Mouse (Mus musculus) CH12.LX (cell line): ENCODE data around the gene Gm38393. TPM values are rescaled to one million over a fixed set of nuclear protein-coding genes. Genes with fewer than 3 reads are reported as not detected.

ENCODE experiments used
- DNase-seq: peaks from one replicate; pipeline ENCODE4 v3.0.0-alpha.2; 2013; ENCODE audit errors: extremely low read depth
- H3K27ac ChIP-seq: 2 replicates; pipeline ENCODE4 v1.5.1; 2012; ENCODE audit warnings: low read depth, mild to moderate bottlenecking, control low read depth, moderate library complexity; ENCODE audit not compliant: insufficient read depth
- H3K27me3 ChIP-seq: replicated peaks from 2 replicates; pipeline ENCODE3; 2012; ENCODE audit warnings: inconsistent platforms
- H3K36me3 ChIP-seq, 2 experiments: replicated peaks in 1 of 2; 2 replicates each; pipeline versions ENCODE3 to v1.6.1; 2012; ENCODE audit warnings: inconsistent platforms in 1 of 2, low read length in 1 of 2, mild to moderate bottlenecking in 1 of 2, mixed read lengths in 1 of 2, moderate library complexity in 1 of 2; ENCODE audit not compliant: control insufficient read depth in 1 of 2, insufficient read depth in 1 of 2
- H3K4me1 ChIP-seq, 2 experiments: 2 replicates each; pipeline ENCODE4 v1.6.1; 2012; ENCODE audit warnings: inconsistent platforms in 1 of 2, moderate library complexity in 1 of 2; ENCODE audit not compliant: insufficient read depth in 2 of 2, control insufficient read depth in 1 of 2
- H3K4me2 ChIP-seq: 2 replicates; pipeline ENCODE4 v1.6.1; 2012; ENCODE audit warnings: low read depth, mild to moderate bottlenecking, control low read depth; ENCODE audit not compliant: poor library complexity, insufficient read depth, severe bottlenecking
- H3K4me3 ChIP-seq, 3 experiments: fragments of 150-350 bp in 1 of 3; sonication (generic) in 1 of 3; replicated peaks in 1 of 3; 2 replicates each; pipeline versions ENCODE3 to v1.5.1; 2011 to 2012; ENCODE audit warnings: low read depth in 2 of 3, low read length in 2 of 3, mild to moderate bottlenecking in 2 of 3, moderate library complexity in 2 of 3, control low read depth in 1 of 3, improper control_type of control experiment in 1 of 3, inconsistent platforms in 1 of 3, mixed read lengths in 1 of 3; ENCODE audit not compliant: poor library complexity in 1 of 3
- H3K79me2 ChIP-seq: replicated peaks from 2 replicates; pipeline ENCODE4 v1.6.1; 2012; ENCODE audit warnings: mild to moderate bottlenecking, moderate library complexity; ENCODE audit not compliant: control insufficient read depth, poor library complexity, insufficient read depth, severe bottlenecking; ENCODE audit errors: extremely low read depth
- H3K9ac ChIP-seq: 2 replicates; pipeline ENCODE4 v1.6.1; 2012; ENCODE audit warnings: low read depth, mild to moderate bottlenecking, control low read depth, moderate library complexity; ENCODE audit not compliant: insufficient read depth
- H3K9me3 ChIP-seq: replicated peaks from 2 replicates; pipeline ENCODE3; 2012; ENCODE audit warnings: low read length, inconsistent platforms, mixed read lengths
- CHD1 ChIP-seq: IDR thresholded peaks from 2 replicates; pipeline ENCODE4 v1.6.1; 2012; ENCODE audit warnings: low read depth, low read length, improper control_type of control experiment, inconsistent platforms
- CHD2 ChIP-seq: IDR thresholded peaks from 2 replicates; pipeline ENCODE4 v1.6.1; 2011; ENCODE audit warnings: low read length, improper control_type of control experiment
- E2F4 ChIP-seq: IDR thresholded peaks from 2 replicates; pipeline ENCODE4 v1.6.1; 2011; ENCODE audit warnings: low read depth, low read length, improper control_type of control experiment; ENCODE audit not compliant: insufficient replicate concordance
- EP300 ChIP-seq: IDR thresholded peaks from 2 replicates; pipeline ENCODE4 v1.6.1; 2011; ENCODE audit warnings: low read length, improper control_type of control experiment
- KAT2A ChIP-seq: IDR thresholded peaks from 2 replicates; pipeline ENCODE4 v1.6.1; 2012; ENCODE audit warnings: low read length, improper control_type of control experiment, inconsistent platforms; ENCODE audit not compliant: insufficient replicate concordance
- MAFK ChIP-seq: IDR thresholded peaks from 2 replicates; pipeline ENCODE4 v1.6.1; 2011; ENCODE audit warnings: low read length, improper control_type of control experiment; ENCODE audit not compliant: insufficient replicate concordance
- MAZ ChIP-seq: IDR thresholded peaks from 2 replicates; pipeline ENCODE4 v1.6.1; 2012; ENCODE audit warnings: low read depth, mild to moderate bottlenecking, inconsistent platforms, low read length, improper control_type of control experiment, moderate library complexity
- MXI1 ChIP-seq: IDR thresholded peaks from 2 replicates; pipeline ENCODE4 v1.6.1; 2011; ENCODE audit warnings: mild to moderate bottlenecking, low read depth, low read length, improper control_type of control experiment
- MYC ChIP-seq: IDR thresholded peaks from 2 replicates; pipeline ENCODE4 v1.6.1; 2011; ENCODE audit warnings: low read depth, mild to moderate bottlenecking, improper control_type of control experiment, low read length
- NELFE ChIP-seq: IDR thresholded peaks from 2 replicates; pipeline ENCODE4 v1.6.1; 2011; ENCODE audit warnings: low read depth, low read length, improper control_type of control experiment
- RCOR1 ChIP-seq: conservative IDR thresholded peaks from 2 replicates; pipeline ENCODE4 v1.6.1; 2012; ENCODE audit warnings: low read depth, mild to moderate bottlenecking, inconsistent platforms, low read length, improper control_type of control experiment
- SMC3 ChIP-seq: IDR thresholded peaks from 2 replicates; pipeline ENCODE4 v1.6.1; 2011; ENCODE audit warnings: low read depth, low read length, improper control_type of control experiment
- USF2 ChIP-seq: conservative IDR thresholded peaks from 2 replicates; pipeline ENCODE4 v1.6.1; 2011; ENCODE audit warnings: low read depth, low read length, improper control_type of control experiment
- ZC3H11A ChIP-seq: IDR thresholded peaks from 2 replicates; pipeline ENCODE4 v1.6.1; 2012; ENCODE audit warnings: low read depth, mild to moderate bottlenecking, inconsistent platforms, low read length, improper control_type of control experiment
- ZKSCAN1 ChIP-seq: IDR thresholded peaks from 2 replicates; pipeline ENCODE4 v1.6.1; 2012; ENCODE audit warnings: low read depth, inconsistent platforms, low read length, improper control_type of control experiment, borderline replicate concordance
- ZMIZ1 ChIP-seq: IDR thresholded peaks from 2 replicates; pipeline ENCODE4 v1.6.1; 2012; ENCODE audit warnings: low read depth, mild to moderate bottlenecking, inconsistent platforms, low read length, improper control_type of control experiment
- dilution Hi-C: fragments of 300-500 bp; cut with MboI; formaldehyde crosslinking; loops from 2 replicates; pipeline ENCODE4 v1.14.3; 2020; ENCODE audit warnings: low sequenced_read_pairs; ENCODE audit not compliant: extremely low pct_unique_long_range_greater_than_20kb, extremely low pct_ligation_motif_present
- in situ Hi-C: fragments of 300-500 bp; cut with MboI; formaldehyde crosslinking; loops from 3 replicates; pipeline ENCODE4 v1.14.3; 2019; ENCODE audit warnings: low sequenced_read_pairs, low pct_ligation_motif_present, low pct_unique_long_range_greater_than_20kb, mixed read lengths
- polyA plus RNA-seq: library from polyadenylated mRNA; unstranded; fragments of >175 nt; gene quantifications from 2 replicates; pipeline ENCODE4 v1.2.1, GENCODE M21; 2012; ENCODE audit warnings: low read depth; ENCODE audit not compliant: insufficient read length
- total RNA-seq, 2 experiments: library from RNA; depleted of rRNA; stranded (reverse); fragments of 300-350 nt in 1 of 2; fragments of >200 nt in 1 of 2; gene quantifications; 2 replicates each; pipeline ENCODE4 v1.2.3; 2012 to 2014

Gm38393 gene
- total and polyA plus RNA-seq, 3 experiments, result 0.04 to 0.09 (median 0.06) TPM

GRCm38 (mm10) chr7:60003921-60004605 is 801 bp downstream of the Gm38393 start:
- H3K27me3 ChIP-seq, result no peaks in the 10 kb centered on the region
- no peak for TF ChIP-seq CHD1
- TF ChIP-seq MAFK, result no peak
- no peak for TF ChIP-seq SMC3
- TF ChIP-seq EP300, result no peak
- no peak for TF ChIP-seq RCOR1
- TF ChIP-seq, all 38 proteins: peak for 0
- Histone ChIP-seq H3K27ac (no peak overlapping the region), H3K4me3 (no peak overlapping the region), H3K9me3 (peaks cover 18% of the 10 kb centered on the region), H3K4me1 (no peaks in the 10 kb centered on the region), H3K79me2 (no peaks in the 10 kb centered on the region), H3K9ac (no peak overlapping the region), H3K4me2 (no peak overlapping the region), H3K36me3 (no peaks in the 10 kb centered on the region)
- in situ Hi-C loops (no loop called here), dilution Hi-C loops (no loop called here)
- no peak for DNase-seq

DNA sequence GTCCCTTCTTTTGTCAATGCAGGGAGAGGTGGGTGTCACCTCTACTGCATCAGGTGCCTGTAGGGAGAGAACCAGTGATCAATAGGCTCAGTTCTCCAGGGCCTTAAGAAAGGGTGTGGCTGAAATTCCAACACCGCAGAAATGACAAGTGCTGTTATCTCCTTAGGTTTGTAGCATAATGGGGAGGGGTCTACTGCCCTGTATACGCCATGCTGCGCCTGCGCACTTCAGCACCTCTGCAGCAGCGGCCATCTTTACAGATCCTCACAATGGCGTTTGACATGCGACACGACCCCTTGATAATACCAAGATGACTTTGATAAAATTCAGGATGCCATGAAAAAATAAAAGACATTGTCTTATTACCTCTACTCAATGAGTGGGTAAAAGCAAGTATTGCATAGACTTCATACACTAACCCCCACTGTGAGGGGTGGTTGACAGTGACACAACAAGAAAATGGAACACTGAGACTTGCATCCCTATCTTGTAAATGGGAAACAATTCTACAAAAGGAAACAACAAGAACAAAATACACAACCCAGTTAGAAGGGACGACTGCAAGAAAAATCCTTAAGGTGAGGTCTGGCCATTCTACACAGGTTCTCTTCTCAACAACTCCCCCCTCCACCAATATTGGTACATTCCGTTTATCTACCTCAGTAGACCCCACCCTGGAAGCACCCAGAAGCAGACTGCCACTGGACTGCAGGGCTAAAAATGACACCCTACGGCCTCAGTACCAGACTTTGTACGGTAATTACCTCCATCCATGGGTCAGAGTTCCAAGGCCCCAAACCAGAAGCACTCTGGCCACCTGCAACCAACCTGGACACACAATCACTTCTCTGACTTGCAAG is 1.6 kb downstream of the Gm38393 start:
- Histone ChIP-seq H3K4me3 (no peak overlapping the region), H3K36me3 (no peaks in the 10 kb centered on the region), H3K4me1 (no peaks in the 10 kb centered on the region), H3K79me2 (no peaks in the 10 kb centered on the region), H3K4me2 (no peak overlapping the region), H3K9ac (no peak overlapping the region), H3K27ac (no peak overlapping the region), H3K9me3 (peaks cover 18% of the 10 kb centered on the region), H3K27me3 (no peaks in the 10 kb centered on the region)
- in situ Hi-C loops, result no loop called here
- DNase-seq, result no peak
- TF ChIP-seq MYC (no peak), ZMIZ1 (no peak), NELFE (no peak)
- dilution Hi-C loops, result no loop called here

- no peaks in the 10 kb centered on the region for H3K27me3 ChIP-seq
- no peak overlapping the region for H3K27ac ChIP-seq
- in situ Hi-C loops, result no loop called here
- no peak for TF ChIP-seq EP300
- TF ChIP-seq ZMIZ1, result no peak
- TF ChIP-seq E2F4, result no peak
- no peak for TF ChIP-seq MXI1
- TF ChIP-seq USF2, result no peak
- TF ChIP-seq KAT2A, result no peak
- no peak for TF ChIP-seq ZC3H11A
- TF ChIP-seq MAZ, result no peak
- no peak for TF ChIP-seq ZKSCAN1
- no peak for TF ChIP-seq CHD2
- TF ChIP-seq, all 38 proteins: peak for 0
- H3K4me3 ChIP-seq, result no peak overlapping the region
- no peaks in the 10 kb centered on the region for H3K79me2 ChIP-seq
- H3K4me1 ChIP-seq, result peaks cover 0 to under 1% of the 10 kb centered on the region in 2 experiments; a peak in 1 of 4 replicates
- DNase-seq, result no peak
- dilution Hi-C loops, result no loop called here
- H3K36me3 ChIP-seq, result no peaks in the 10 kb centered on the region
- no peak overlapping the region for H3K4me2 ChIP-seq
- H3K9ac ChIP-seq, result no peak overlapping the region
- no peaks in the 10 kb centered on the region for H3K9me3 ChIP-seq
These were observed 26.2 kb downstream of the Gm38393 start for GRCm38 (mm10) chr7:59978646-59979045.
